Mouse (Mus musculus) kidney, adult 2 months (tissue): ENCODE measurements at regions not wholly inside any gene's neighbourhood (a gene's known extent, or its start where the extent isn't known, plus 50 kb on each side); places are given as distances from the start of the nearest gene placed in this dataset.

Experiments
- CTCF ChIP-seq: fragments of 200-500 bp; conservative IDR thresholded peaks from 2 replicates; pipeline ENCODE4 v1.5.1; 2011; ENCODE audit warnings: low read depth, mild to moderate bottlenecking, control low read depth, low read length, moderate library complexity, mixed read lengths; ENCODE audit not compliant: insufficient read depth, insufficient read length
- POLR2A ChIP-seq: fragments of 200-500 bp; IDR thresholded peaks from one replicate; pipeline ENCODE4 v1.6.1; 2011; ENCODE audit warnings: low read depth, low read length, control low read depth

DNA sequence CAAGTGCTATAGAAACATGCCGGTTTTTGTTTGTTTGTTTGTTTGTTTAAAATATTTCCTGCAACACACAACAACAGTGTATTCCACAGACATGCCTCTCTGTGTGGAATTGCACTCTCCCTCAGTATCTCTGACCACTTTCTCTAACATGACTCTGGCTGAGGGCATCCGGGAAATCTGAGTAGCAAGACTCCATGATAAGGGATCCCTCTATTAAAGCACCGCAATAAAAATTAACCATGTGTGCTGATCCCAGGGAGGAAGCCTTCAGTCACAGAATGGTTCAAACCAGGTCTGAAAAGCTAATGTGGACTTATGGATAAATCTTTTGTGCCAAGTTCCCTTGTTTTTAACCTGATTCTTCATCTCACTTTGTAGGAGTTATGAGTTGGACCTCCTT lies 260.1 kb downstream of the Hdgfl1 start:
- TF ChIP-seq POLR2A, result no peak
- TF ChIP-seq CTCF, result no peak
